In genomic region chr5:100163368-100163767, GRCm38 (mm10) we compare ENCODE assay signal across 17 mouse cellular contexts. TPM values are rescaled to one million over a fixed set of nuclear protein-coding genes. Genes with fewer than 3 reads are reported as not detected.
DNase-seq lines count a peak whose midpoint lies in the region; ATAC-seq lines count a peak whose summit lies in the region.
"Had no signal": no experiment of that assay in that cellular context is flagged by ENCODE, and none has a peak within 500 bp of the region (broad histone marks: within the 10 kb centered on the region; RNA-seq: fewer than 3 reads in every experiment).

No protein-coding gene starts in this region.

- no peak for ATAC-seq in megakaryocyte-erythroid progenitor cell, adult 5-6 weeks (replicated peaks; ENCODE audit: low FRiP score, low TSS enrichment, poor library complexity, severe bottlenecking)
- ATAC-seq: forebrain, embryonic 15.5 days; inflammation-experienced regulatory T-cells, adult 6 months had no signal

- DNase-seq in adrenal gland, postnatal 36 days: peak; percentile 26 to 30
- DNase-seq in adrenal gland, postnatal 25 days: no peak
- peak; percentile 37 for DNase-seq in kidney, postnatal 10 days
- no peak for DNase-seq in kidney, adult 8-10 months
- DNase-seq in thymus, postnatal 4 days: peak; percentile 15
- DNase-seq in thymus, postnatal 25 days: no peak
- DNase-seq: cerebellum, adult 8-10 months; gastrocnemius, postnatal 25 days; kidney, adult 2 months; layer of hippocampus, adult 9-11 months; left cerebral cortex, postnatal 4 days; liver; right cerebral cortex, postnatal 25 days; thymus, postnatal 36 days had no signal

RNA-seq across cellular contexts. Expression of gene Tmem150c, which starts 3.8 kb away (rescaled TPM):
- total RNA-seq in adrenal gland, postnatal 36 days (2021): 10 to 100 TPM; 12.2 to 19.0 TPM
- 13.0 and 23.0 TPM in 2 replicates for total RNA-seq in adrenal gland, postnatal 25 days (2021)
- total RNA-seq in megakaryocyte-erythroid progenitor cell, adult 5-6 weeks (2014; fragmentation: Nextera tagmentation): not detected in 2 replicates
- not detected in 2 replicates for total RNA-seq in megakaryocyte-erythroid progenitor cell, adult 5-6 weeks (2017)

Comparison
In these comparisons a context has a peak if more than half of its experiments do, and no peak if none do; other contexts are left out.
1. DNase-seq: peak in adrenal gland, postnatal 36 days (2 of 2), kidney, postnatal 10 days (single experiment) and thymus, postnatal 4 days (single experiment); none in adrenal gland, postnatal 25 days (single experiment), kidney, adult 8-10 months (0 of 2) and thymus, postnatal 25 days (single experiment).
2. RNA of gene Tmem150c, which starts 3.8 kb away (total RNA-seq): 13.0 to 23.0 TPM in adrenal gland, postnatal 25 days and 12.2 to 19.0 TPM in adrenal gland, postnatal 36 days; not detected in megakaryocyte-erythroid progenitor cell, adult 5-6 weeks; every median in the first group is over 10 times any median in the second.